Mouse (Mus musculus) embryo, embryonic 11 days (tissue): ENCODE data around the gene Id2.

Experiments used
- DNase-seq: peaks from one replicate; pipeline ENCODE4 v3.0.0-alpha.2; 2015

The Id2 gene

DNA sequence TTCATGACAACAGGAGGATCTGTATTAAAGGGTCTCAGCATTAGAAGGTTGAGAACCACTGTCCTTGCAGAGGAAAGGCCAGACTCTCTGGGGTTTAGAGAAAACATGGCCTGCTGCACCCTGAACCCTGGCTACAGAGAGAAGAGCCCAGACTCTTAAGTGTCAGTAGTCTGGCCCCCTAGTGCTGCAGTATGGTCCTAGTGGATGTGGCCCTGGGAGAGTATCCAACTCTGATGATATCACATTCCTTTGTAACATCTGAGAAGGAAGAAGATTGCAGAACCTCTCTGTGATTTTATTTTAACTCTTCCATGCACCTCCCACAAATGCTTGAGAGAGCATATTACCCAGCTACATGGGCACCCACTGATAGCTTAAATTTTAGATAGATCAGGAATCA lies 7.6 kb upstream of the Id2 start:
- no peak for DNase-seq

DNA sequence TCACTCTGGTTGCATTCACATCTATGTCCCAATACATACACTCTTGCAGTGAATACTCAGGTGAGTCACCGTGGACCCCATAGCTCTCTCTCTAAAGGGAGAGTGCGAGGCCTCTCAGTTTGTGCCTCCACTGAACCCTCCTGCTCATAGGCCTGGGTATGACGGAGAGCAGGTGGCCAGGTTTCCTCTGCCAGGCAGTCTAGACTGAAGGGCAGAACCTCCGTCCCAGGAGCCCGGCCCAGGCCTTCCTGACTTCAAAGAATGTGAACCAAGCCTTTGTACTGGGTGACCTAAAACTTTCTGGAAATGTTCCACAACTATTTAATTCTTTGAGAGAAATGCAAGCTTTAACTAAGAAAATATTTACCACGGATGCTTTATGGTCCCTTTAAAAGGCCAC lies 7.0 kb upstream of the Id2 start:
- DNase-seq: no peak

DNA sequence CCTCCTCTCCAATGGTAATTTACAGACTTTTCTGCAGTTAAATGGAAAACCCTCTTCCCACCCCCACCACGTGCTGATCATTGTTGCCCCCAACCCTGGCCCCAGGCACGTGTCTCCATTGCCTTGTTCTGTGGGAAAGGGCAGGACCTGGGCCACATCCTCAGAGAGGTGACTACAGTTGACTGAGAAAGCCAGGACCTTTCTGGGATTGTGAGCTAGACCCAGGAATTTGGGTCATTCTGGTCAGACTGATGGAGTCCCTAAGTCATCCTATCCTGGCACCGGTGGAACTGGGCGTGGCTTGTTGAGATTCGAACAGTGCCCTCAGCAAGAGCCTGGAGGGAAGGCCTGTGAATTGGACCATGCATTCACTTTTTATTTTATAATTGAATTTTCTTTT lies 4.4 kb upstream of the Id2 start:
- DNase-seq: peak; percentile 59

DNA sequence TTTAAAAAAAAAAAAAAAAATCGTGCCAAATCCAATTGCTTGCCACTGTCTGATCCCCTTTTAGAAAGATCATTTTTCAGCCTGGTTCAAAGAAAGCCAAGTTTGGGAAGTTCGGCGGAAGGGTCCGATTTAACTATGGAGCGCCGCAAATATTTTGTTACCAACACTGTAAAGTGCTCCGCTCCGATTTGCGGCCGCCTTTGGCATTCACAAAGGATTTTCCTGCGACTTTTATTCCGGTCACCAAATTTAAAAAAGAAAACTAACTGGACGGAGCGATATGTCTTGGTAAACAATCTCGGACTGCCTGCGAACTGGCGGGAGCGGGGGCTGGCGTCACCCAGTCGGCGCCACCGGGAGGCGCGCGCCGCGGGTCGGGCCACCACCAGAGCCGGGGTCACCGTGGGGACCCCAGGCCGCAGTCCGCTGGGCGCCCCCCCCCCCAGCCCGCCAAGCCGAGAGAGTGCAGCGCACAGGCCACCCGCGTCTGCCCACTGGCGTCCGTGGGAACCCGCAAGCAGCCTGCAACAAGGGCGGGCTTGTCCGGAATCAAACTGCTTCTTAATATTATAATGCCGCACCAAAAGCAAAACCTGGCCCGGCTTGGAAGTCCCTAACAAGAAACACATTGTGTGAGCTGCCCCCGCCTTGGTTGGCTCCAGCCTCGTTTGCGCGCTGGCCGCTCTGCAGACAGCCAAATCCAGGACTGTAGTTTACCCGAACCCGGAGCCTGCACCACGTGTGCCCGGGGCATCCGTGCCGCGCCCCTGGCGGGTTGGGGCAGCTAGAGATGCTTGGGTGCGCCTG lies 3.7 kb upstream of the Id2 start:
- DNase-seq: peak; percentile 89

DNA sequence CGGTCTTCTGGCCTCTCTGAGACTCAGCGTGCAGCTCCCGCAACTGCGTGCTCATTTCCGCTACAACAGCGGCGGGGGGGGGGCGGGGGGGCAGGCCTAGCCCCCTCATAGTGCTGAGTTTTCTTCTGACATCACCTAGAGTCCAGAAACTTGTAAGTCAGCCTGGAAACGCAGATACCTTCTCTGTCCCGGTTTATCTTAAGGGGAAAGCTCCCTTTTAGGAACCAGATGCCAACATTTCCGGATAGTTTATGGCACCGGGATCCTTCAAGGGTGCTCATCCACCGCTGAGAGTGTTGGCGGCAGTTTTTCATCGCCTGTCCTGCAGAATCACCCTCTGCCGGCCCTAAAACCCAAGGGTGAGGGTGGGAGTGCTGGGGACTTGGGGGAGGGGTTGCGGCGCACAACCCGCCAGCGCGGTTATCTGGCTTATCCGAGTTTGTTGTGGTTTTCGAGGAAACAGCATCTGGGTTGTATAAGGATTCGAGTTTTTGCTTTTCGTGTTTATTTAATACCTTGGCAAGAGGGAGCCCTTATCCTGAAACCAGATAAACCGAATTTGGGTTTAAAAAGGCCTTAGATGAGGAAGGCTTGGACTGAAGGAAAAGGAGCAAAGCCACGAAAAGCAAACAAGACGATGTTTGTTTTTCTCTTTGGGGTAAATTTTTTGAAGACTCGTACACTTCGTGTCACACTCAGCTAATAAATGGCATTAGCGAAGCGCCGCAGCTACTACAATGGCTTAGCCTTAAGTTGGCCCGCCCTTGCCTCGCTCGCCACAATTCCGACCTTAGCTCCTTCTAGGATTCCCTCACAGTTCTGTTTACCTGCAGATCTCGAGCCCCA lies 2.8 kb upstream of the Id2 start:
- peak; percentile 73 for DNase-seq

DNA sequence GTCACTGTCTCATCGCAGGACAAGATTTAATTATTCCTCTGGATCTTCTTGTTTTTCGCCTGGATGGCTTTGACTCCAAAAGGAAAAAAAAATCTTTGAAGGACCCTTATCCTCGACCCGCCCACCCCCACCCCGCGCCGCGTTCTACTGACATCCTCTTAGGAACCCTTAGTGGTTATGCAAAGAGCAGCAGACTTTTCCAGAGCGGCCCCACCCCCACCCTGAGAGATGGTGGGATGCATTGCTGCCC lies 2.3 kb upstream of the Id2 start:
- peak; percentile 87 for DNase-seq

DNA sequence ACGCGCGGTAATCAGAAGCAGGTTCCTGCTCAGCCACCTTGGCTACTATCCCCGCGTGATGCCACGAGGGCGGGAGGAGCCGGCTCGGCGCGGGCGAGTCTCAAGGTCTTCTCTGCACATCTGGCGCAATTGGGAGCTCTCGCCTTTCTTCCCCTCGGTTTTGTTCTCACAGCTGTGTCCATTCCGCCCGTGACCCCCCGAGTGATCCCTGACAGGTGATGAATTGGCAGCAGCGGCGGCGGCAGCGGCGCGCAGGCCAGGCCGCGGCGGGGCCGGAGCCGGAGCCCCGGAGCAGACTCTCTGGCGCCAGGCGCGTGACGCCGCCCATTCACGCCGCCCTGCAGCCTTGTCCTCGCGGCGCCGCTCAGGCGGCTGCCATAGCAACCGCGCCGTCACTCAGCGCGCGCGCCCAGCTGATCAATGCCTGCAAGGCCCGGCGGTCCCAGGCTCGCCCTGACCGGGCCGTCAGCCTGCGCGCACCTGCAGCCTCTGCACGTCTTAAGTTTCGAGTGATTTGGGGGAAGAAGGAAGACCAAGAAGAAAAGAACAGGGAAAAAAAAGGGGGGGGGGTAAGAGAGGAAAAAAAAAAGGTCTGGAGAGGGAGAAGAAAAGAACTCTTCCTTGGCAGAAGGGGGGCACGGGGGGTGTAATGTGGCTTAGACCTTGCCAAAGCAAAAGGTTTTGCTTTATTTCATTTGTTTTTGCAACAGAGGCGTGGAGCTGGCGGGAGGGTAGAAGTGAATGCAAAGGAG lies 1.8 kb upstream of the Id2 start:
- peak; percentile 99 for DNase-seq

DNA sequence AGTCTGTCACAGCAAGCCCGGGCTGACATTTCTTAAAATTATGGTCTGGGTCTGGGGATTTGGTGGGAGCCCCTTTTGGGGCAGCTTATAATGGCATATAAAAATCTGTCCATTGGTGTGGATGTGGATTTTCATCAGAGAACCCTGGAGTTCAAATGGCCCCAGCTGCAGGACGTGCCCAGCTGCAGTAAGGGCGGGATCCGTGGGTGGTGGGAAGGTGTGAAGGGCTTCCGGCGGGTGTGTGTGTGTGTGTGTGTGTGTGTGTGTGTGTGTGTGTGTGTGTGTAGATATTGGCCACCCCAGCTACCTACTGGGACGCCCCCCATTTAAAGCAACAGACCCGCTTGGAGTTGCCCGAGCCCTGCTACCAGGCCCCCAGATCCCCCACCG lies 1.2 kb upstream of the Id2 start:
- no peak for DNase-seq

DNA sequence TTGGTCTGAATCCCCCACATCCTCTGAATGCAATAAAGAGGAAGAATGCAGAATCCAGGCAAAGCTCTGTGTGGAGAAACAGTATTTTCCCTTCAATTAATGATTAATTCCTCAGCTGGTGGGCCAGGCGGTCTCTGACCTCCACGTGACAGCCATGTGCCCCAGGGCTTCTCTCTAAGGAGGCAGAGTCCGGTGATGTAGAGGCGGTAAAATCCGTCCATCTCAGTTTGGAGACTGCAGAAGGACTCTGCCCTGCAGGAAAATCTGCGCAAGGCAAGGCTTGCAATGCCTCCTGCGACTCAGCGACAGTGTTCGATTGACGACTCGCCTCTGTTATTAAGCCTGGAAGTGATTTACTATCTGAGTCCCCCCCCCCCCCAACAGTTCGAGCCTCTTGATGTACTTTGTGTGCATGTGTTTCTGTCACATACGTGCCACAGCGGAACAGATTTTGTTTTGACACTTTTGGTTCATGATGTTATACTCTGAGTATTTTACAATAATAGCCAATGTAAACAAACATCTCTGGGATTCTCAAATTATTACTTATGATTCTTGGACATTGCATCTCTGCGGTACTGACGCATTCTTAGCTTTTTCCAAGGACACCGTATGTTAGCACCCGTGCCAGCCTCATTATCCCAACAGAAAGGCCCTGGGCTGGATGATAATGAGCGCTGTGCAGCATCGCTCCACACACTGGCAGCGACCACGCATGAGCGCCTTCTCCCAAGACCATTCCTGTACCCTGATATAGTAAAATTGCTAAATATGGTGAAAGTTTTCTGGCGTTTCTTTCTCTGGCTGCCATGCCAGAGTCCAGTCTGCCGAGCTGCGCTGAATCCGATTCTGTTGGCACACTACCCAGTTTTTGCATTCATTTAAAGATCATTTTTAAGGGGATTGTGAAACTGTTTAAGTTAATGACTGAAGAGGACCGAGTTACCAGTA lies 545 bp upstream of the Id2 start:
- peak; percentile 85 for DNase-seq

DNA sequence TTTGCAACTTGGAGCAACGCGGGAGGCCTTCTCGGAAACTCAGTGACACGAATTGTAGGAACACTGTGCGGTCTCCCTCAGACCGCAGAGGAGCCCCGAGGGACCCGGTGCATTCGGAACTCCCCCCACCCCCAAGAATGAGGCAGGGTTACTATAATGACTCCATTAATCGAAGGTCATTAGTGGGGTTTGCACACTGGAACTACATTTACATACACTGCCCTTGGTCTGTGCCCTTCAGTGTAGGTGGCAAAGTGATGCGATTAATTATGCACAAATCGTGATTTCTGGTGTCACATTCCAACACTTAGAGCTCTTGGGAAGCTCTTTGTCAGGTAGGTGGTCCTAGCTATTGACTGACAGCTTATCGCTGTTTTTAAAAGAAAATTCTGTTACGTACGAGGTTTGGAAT lies 294 bp downstream of the Id2 start:
- DNase-seq: peak; percentile 71

DNA sequence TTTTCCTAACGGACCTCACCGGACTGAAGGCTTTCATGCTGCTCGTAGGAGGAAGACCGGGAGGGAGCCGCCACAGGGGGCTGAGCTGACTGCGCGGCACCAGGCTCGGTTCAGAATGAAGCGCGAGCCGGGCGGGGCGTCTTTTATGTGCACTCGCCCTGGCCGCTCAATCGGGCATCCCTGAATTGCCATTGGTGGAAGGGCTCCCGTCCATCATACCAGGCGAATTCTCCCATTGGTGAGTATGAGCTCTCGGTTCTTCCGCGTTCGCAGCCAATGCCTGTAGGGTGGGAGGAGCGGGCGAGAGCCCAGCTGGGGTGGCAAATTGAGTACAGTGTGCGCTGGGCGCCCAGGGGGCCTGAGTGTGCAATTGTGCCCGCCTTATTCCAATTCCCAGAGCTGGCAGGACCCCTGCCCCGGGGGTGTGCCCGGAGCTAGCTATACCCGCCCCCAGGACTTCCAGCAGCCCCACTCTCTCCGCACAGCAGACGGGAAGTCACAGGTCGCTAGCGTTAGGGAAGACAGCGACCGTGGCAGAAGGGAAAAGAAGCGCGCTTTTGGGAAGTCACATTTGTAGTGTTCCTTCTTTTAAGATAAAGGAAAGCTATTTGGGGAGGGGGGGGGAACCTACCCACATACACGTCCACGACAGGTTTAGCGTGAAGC lies 833 bp downstream of the Id2 start:
- DNase-seq: peak; percentile 97

DNA sequence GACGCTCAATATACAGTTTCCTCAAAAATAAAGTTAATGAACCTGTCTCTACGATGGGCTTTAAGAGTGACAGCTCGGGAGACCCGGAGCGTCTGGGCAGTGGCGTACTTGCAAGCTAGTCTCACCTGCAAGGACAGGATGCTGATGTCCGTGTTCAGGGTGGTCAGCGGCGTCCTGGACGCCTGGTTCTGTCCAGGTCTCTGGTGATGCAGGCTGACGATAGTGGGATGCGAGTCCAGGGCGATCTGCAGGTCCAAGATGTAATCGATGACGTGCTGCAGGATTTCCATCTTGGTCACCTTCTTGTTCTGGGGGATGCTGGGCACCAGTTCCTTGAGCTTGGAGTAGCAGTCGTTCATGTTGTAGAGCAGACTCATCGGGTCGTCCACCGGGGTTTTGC lies 1.4 kb downstream of the Id2 start:
- no peak for DNase-seq

DNA sequence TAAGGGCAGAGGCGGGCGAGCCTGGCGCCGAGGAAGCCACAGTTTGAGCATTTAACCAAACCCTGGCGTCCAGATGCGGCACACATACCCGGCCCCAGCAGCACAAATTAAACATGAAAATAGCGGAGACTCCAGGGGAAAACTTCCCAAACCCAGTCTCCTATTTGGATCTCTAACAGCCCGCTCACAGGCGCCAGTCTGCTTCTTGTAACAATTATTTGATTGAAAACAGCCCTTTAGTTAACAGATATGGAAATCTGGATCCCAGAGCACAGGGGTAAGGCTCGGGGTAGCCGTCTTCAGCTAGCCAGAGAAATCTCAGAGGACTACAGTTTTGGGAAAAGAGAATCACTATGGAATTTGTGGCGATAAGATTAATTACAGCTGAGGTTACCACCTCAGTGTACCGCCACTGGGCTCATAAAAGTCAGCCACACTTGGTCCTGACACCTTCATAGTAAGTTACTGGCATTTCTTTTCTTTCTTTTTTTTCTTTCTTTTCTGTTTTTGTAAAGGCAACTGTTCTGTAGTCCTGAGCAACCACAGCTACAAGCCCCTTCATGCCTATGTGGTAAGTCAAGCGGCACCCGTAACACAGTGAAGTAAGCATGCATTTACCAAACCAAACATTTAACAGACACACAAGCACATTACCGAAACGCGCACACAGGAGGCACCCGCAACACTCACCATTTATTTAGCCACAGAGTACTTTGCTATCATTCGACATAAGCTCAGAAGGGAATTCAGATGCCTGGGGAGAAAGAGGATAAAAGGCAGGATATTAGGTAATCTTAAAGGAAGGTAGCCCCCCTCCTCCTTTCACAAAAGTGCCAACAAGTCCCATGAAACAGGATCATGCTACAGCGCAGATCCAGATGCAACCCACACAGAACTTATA lies 2.1 kb downstream of the Id2 start:
- peak; percentile 64 for DNase-seq

DNA sequence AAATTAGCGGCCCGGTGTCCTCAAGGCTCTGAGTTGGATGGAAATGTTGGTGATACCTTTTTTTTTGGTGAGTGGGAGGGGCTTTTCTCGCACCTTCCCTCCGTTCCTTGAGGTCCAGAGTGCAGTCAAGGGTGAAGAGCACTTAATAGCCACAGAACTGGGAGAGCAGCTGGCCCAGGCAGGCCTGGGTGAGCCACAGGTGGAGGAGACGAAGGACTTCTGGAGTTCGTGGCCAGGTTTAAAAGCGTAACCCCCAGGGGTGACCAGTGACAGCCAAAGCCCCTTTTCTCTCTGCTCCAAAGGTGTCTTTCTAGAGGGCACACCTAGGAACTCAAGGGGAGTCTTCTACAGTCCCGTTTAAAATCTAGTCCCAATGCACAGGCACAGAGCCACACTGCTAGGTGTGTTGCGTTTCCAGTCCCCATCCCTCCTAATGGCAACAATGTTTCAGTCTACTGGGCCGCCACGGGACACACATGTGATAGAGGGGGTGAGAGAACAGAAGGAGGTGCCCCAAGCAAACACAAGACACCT lies 3.6 kb downstream of the Id2 start:
- peak; percentile 31 for DNase-seq

DNA sequence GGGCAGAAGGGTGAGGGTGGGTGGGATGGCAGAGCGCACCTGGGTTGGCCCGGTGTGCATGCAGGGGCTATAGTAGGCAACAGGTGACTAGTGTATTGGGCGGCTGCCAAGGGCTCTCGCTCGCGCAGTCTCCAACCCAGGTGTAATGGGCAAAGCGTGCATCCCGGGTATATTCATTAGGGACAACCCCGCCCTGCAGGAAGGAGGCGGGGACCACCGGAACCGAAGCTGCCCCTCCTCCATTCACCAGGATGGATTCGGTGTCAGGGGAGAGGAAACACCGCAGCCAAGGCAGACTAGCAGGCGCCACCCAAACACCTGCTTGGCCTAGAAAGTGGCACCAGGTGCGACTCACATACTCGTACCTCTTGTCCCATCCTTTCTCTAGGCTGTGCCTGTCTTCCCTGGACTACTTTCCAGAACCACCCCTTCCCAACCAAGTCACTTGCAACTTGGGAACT lies 4.2 kb downstream of the Id2 start:
- DNase-seq: peak; percentile 73

DNA sequence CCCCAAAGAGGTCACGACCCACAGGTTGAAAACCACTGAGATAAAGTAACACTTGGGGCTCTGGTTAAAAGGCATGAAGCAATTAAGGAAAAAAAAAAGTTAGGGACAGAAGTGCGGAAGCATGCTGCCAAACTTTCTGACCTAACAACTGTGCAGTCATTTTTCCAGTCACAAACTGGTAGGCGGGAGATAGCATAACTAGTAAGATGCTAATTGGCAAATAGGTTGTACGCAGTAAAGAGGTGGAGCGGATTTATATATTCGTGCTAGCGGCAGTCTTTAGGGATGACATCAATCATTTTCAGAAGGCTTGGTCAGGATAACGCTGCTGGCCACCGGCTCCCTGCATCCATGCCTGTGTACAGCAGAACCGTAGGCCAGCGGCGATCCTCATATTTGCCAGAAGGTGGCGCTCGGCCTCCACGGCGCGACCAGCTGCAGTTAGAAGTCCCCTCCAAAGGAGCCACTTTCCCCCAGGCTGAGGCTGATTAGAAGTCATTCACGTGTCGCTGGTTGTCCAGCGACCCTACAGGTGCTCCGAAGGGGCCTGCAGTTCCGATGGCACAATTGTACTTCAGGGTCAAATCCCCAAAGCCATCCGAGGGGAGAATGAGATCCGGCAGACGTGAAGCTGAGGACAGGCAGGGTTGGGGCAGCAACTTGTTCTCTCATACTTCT lies 4.8 kb downstream of the Id2 start:
- DNase-seq: peak; percentile 91

DNA sequence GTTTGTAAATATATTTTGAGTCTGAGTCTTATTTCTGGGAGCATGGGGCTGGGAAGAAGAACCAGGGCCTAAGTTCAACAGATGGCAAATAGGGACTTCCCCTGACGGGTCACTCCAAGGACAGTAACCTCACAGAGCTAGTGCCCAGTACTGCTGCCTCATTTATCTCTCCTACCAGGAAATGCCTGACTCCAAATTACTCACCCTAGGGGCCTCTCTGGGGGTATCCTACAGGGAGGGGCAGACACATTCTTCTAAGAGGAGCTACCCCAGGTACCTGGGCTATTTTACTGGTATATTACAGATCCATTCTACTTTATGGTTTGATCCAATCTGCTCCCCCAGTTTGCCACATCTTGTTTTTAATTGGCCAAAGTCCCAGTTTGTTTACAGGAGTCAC lies 7.5 kb downstream of the Id2 start:
- no peak for DNase-seq

DNA sequence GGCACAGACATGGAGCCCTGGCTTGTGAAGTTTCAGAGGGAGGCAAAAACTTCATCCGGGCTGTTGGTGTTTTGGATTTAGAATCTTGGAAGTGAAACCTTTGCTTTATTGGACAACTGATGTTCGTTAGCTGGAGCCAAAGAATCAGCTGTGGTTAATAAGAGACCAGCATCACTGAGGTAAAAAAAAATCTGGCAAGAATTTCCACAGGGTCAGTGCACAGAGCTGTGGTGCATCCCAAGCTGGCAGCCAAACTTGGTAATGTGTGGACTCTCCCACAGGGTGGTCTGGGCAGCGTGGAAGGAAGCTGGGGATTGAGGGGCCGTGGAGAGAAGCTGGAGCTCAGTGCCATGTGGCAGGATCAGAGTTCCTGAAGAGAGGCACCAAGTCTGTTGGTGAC lies 10.0 kb downstream of the Id2 start:
- no peak for DNase-seq

DNA sequence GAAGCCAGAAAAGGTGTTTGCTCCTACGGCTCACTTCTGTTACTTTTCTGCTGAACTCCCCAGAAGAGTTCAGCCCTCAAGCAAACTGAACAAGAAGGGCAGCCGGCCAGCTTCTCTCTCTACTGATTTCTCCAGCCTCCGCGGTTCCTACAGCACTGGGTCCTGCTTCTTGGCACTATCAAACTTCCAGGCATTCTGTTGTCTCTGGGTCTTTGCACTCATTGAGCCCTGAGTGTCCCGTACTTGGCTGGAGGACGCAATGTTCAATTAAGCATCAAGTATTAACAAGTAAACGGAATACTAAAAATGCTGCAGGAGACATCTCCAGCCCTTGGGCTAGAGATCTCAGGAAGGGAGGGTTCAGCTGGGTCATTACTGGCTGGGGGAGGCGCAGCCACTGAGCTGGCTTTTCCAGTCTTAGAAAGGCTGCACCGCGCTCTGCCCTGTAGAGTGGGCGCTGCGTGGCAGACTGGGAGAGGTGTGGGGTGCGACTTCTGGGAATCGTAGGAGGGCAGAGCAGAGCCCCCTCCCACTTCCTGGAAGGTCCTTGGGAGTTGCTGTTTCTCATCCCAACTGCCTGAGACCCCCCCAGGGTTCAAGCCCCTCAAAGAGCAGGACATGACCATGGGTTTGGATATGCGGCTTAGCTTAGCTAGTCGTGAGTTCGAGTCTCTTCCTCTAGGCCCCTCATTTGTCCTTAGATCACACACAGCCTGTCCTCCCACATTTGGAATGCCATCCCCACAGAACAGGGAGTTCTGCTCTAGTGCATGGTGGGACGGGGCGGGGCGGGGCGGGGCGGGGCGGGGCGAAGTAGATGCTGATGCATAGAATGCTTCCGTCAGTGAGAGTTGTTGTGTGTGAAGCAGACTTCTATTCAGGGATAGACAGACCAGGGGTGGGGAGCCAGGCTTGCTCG lies 13.4 kb downstream of the Id2 start:
- DNase-seq: no peak
